Mouse (Mus musculus): ENCODE results near the gene Cops8. TPM values are rescaled to one million over a fixed set of nuclear protein-coding genes. Genes with fewer than 3 reads are reported as not detected.

Cops8 gene
- polyA plus RNA-seq, 1 experiment from 2014 or later: 191 TPM

GRCm38 (mm10) chr1:90660150-90660549 lies 57.4 kb downstream of the Cops8 start:
- H3K9me3 ChIP-seq (ENCODE audit: control insufficient read depth, low read length): no peaks in the 10 kb centered on the region
- 90% methylated on average over 7 of the region's 7 CpGs for WGBS
- no peaks in the 10 kb centered on the region for H3K4me1 ChIP-seq (replicated peaks; ENCODE audit: control insufficient read depth, insufficient read depth, low read length)
- H3K4me3 ChIP-seq (replicated peaks; ENCODE audit: low read length): no peak overlapping the region
- H3K27me3 ChIP-seq (replicated peaks; ENCODE audit: control insufficient read depth, insufficient read depth, low read length): no peaks in the 10 kb centered on the region
- H3K36me3 ChIP-seq (ENCODE audit: control insufficient read depth, insufficient read depth): no peaks in the 10 kb centered on the region
- H3K27ac ChIP-seq (ENCODE audit: low read length): no peak overlapping the region
- no peak for ATAC-seq
- no peak overlapping the region for H3K4me2 ChIP-seq (ENCODE audit: low read length)
- no peak overlapping the region for H3K9ac ChIP-seq (replicated peaks; ENCODE audit: low read depth, low read length)

GRCm38 (mm10) chr1:90662491-90662890 lies 59.7 kb downstream of the Cops8 start:
- no peak overlapping the region for H3K4me3 ChIP-seq (replicated peaks; ENCODE audit: low read length)
- H3K4me1 ChIP-seq (replicated peaks; ENCODE audit: control insufficient read depth, insufficient read depth, low read length): no peaks in the 10 kb centered on the region
- H3K9ac ChIP-seq (replicated peaks; ENCODE audit: low read depth, low read length): no peak overlapping the region
- no peak overlapping the region for H3K27ac ChIP-seq (ENCODE audit: low read length)
- H3K9me3 ChIP-seq (ENCODE audit: control insufficient read depth, low read length): no peaks in the 10 kb centered on the region
- no peaks in the 10 kb centered on the region for H3K36me3 ChIP-seq (ENCODE audit: control insufficient read depth, insufficient read depth)
- H3K4me2 ChIP-seq (ENCODE audit: low read length): no peak overlapping the region
- ATAC-seq: no peak
- H3K27me3 ChIP-seq (replicated peaks; ENCODE audit: control insufficient read depth, insufficient read depth, low read length): no peaks in the 10 kb centered on the region
- WGBS: 78% methylated on average over 6 of the region's 6 CpGs

Other genes starting within 250 kb of the Cops8 start
- gene Col6a3, start 241.0 kb downstream of the Cops8 start, polyA plus RNA-seq (2015; fragmentation: Nextera tagmentation; extraction: Ambion mirVana): 5.0 and 10.5 TPM in 2 replicates